Mouse (Mus musculus) heart, postnatal 0 days (tissue): ENCODE results near the gene Meaf6. TPM values are rescaled to one million over a fixed set of nuclear protein-coding genes. Genes with fewer than 3 reads are reported as not detected.

Experiments used
- ATAC-seq: fragments of 200-750 bp; cut with Nextera tagmentation; 2 replicates; pipeline ENCODE4 v1.8.0; 2017; ENCODE audit warnings: low read depth, moderate number of reproducible peaks, moderate library complexity; ENCODE audit not compliant: insufficient read depth
- DNase-seq: peaks from one replicate; pipeline ENCODE4 v3.0.0-alpha.2; 2016; ENCODE audit warnings: low spot score
- H3K27ac ChIP-seq: fragments of 300-500 bp; sonication (generic); 2 replicates; pipeline ENCODE4 v1.5.1; 2014; ENCODE audit warnings: low read depth, mild to moderate bottlenecking
- H3K27me3 ChIP-seq: fragments of 300-500 bp; sonication (generic); 2 replicates; pipeline ENCODE4 v1.6.1; 2014; ENCODE audit warnings: low read length, mixed read lengths; ENCODE audit not compliant: control insufficient read depth, insufficient read depth
- H3K36me3 ChIP-seq: fragments of 300-500 bp; sonication (generic); replicated peaks from 2 replicates; pipeline ENCODE4 v1.6.1; 2014; ENCODE audit warnings: low read length, mixed read lengths; ENCODE audit not compliant: control insufficient read depth, insufficient read depth
- H3K4me1 ChIP-seq: fragments of 300-500 bp; sonication (generic); 2 replicates; pipeline ENCODE4 v1.6.1; 2014; ENCODE audit warnings: antibody characterized with exemption; ENCODE audit not compliant: control insufficient read depth, insufficient read depth
- H3K4me2 ChIP-seq: fragments of 300-500 bp; sonication (generic); 2 replicates; pipeline ENCODE4 v1.6.1; 2014; ENCODE audit warnings: low read depth, mild to moderate bottlenecking, low read length, moderate library complexity
- H3K4me3 ChIP-seq: fragments of 300-500 bp; sonication (generic); 2 replicates; pipeline ENCODE4 v1.5.1; 2014; ENCODE audit warnings: low read depth, low read length
- H3K9ac ChIP-seq: fragments of 300-500 bp; sonication (generic); replicated peaks from 2 replicates; pipeline ENCODE4 v1.6.1; 2014; ENCODE audit warnings: low read depth, low read length, mixed read lengths
- H3K9me3 ChIP-seq: fragments of 300-500 bp; sonication (generic); replicated peaks from 2 replicates; pipeline ENCODE4 v1.6.1; 2016; ENCODE audit warnings: low read length; ENCODE audit not compliant: control insufficient read depth
- CTCF ChIP-seq: IDR thresholded peaks from 2 replicates; pipeline ENCODE4 v1.5.1; 2016; ENCODE audit warnings: antibody characterized with exemption, control low read depth, low read depth
- EP300 ChIP-seq: IDR thresholded peaks from 2 replicates; pipeline ENCODE4 v1.6.1; 2016; ENCODE audit warnings: antibody characterized with exemption, low read depth
- WGBS: fragments of 180-500 bp; shearing (Covaris S2); extraction: QIAGEN DNeasy Blood & Tissue Kit; methylation state at CpG from one replicate; pipeline ENCODE4 v1.1.7; 2014; 5-methylcytosine and 5-hydroxymethylcytosine counted together
- polyA plus RNA-seq: library from polyadenylated mRNA; unstranded; fragments of >200 nt; fragmentation: Nextera tagmentation; extraction: Ambion mirVana; gene quantifications from 2 replicates; pipeline ENCODE4 v1.2.1, GENCODE M21; 2015
- total RNA-seq: library from RNA; depleted of rRNA; stranded (reverse); fragments of >200 nt; gene quantifications from 2 replicates; pipeline ENCODE4 v1.2.3, GENCODE M21; 2014; ENCODE audit warnings: low replicate concordance

The Meaf6 gene
- total and polyA plus RNA-seq, 2 experiments from 2014 or later, result 28.9 TPM

DNA sequence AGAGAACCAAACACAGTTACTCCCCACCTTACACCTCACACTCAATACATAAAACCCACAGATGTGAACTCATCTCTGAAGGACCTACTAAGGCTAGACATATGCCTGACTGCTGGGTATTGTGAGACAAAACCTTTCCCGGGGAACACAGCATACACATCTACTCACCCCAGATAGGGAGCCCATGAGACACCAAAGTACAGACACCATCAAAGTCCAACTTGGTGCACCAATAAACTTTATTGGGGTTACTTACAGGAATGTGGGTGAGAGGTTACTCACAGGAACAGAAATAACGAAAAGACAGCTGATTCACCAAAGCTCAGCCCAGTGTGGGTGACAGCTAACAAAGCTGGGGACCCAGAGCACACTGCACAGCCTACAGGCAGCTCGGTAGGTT, 72.4 kb downstream of the Meaf6 start:
- H3K36me3 ChIP-seq, result no peaks in the 10 kb centered on the region
- no peaks in the 10 kb centered on the region for H3K4me1 ChIP-seq
- no peak overlapping the region for H3K4me2 ChIP-seq
- H3K9me3 ChIP-seq, result no peaks in the 10 kb centered on the region
- no peak overlapping the region for H3K9ac ChIP-seq
- no peak overlapping the region for H3K27ac ChIP-seq
- ATAC-seq (no peak), DNase-seq (no peak)
- no peak overlapping the region for H3K4me3 ChIP-seq
- no peak for TF ChIP-seq CTCF
- TF ChIP-seq EP300, result no peak
- 64% methylated on average over 3 of the region's 3 CpGs for WGBS
- H3K27me3 ChIP-seq, result no peaks in the 10 kb centered on the region

DNA sequence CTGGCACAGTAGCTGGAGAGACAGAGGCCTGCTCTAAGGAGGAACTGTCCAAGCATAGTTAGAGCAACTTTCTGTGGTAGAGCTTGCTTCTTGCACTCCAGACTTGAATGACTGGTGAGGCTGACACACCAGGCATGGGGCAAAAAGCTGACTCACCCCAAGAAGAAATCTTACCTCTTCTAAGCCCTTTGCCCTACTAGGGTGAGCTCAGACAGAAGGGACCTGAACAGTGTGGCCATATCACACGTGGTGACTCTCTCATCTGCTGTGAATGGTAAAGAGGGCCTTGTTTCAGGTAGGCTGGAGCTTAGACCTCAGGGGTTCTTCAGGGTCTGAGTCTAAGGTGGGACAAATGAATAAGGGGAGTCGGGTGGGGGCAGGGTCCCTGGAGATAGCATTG, 73.1 kb downstream of the Meaf6 start:
- Histone ChIP-seq H3K27me3 (no peaks in the 10 kb centered on the region), H3K9me3 (no peaks in the 10 kb centered on the region), H3K27ac (no peak overlapping the region), H3K4me3 (no peak overlapping the region), H3K9ac (no peak overlapping the region), H3K36me3 (no peaks in the 10 kb centered on the region), H3K4me1 (no peaks in the 10 kb centered on the region), H3K4me2 (no peak overlapping the region)
- no peak for DNase-seq
- ATAC-seq, result no peak
- 76% methylated on average over 2 of the region's 2 CpGs for WGBS
- TF ChIP-seq CTCF, result no peak
- no peak for TF ChIP-seq EP300

DNA sequence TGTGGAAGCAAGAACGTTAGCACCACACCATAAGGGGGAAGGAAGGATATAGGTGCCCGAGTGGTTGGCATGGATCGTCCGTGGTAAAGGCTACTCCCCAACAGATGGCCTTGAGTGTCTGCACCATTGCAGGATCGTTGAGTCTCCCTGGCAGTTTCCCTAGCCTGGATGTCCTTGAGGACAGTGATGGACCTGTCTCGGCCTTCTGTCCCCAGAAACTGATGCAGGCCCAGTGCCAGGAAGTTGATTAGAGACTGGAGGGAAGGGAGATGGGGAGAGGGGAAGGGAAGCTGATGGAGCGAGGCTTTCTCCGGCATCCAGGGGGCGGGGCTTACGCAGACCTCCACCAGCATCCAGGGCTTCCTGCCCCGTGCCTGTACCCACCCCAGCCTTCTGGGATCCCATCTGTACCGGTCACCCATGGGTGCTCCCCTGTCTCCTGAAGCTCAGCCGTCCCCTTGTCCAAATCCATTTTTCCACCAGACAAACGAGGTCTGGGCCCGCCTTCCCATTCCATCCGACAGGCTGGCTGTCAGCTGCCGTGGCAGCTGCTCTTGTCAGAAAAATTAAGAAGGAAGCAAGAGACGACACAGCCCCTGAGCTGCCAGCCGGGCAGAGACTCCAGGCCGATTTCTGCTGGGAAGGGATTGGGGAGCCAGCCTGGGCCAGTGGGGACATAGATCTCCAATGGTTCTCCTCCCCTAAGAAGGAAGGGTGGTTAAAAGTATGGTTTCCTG, 73.8 kb downstream of the Meaf6 start:
- DNase-seq (no peak), ATAC-seq (no peak)
- no peaks in the 10 kb centered on the region for H3K9me3 ChIP-seq
- no peak overlapping the region for H3K27ac ChIP-seq
- no peak overlapping the region for H3K4me2 ChIP-seq
- TF ChIP-seq CTCF (no peak), EP300 (no peak)
- no peaks in the 10 kb centered on the region for H3K27me3 ChIP-seq
- no peak overlapping the region for H3K9ac ChIP-seq
- H3K4me1 ChIP-seq, result no peaks in the 10 kb centered on the region
- no peaks in the 10 kb centered on the region for H3K36me3 ChIP-seq
- WGBS, result 53% methylated on average over 20 of the region's 20 CpGs
- no peak overlapping the region for H3K4me3 ChIP-seq

DNA sequence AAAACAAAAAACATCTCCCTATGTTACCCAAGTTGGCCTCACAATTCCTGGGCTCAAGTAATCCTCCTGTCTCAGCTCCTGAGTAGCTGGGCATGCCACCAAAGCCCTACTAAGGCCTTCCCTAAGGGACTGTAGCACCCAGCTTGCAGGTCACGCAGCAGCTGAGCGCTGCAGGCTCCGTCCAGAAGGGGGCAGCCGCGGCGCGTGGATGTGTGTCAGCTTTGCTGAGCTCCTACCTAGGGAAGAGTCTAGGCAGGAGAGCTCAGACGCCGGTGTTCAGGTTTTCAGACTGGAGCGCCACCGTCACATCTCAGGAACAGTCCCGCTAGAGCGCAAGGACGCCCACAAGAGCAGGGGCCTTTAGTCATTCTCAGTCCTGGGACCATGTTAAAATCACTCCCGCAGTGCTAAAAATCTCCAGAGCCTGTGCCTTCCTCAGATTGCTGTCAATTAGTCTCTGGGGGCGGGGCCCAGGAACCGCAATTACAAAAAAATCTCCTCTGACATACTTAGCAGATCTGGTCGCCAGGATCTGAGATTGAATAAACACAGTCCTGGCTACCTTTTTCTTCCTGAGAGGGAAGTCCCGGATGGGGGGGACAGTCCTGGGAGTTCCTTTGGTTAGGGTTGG, 75.5 kb downstream of the Meaf6 start:
- Histone ChIP-seq H3K27me3 (no peaks in the 10 kb centered on the region), H3K9ac (no peak overlapping the region), H3K27ac (no peak overlapping the region), H3K4me1 (no peaks in the 10 kb centered on the region), H3K36me3 (no peaks in the 10 kb centered on the region), H3K4me2 (no peak overlapping the region), H3K9me3 (no peaks in the 10 kb centered on the region), H3K4me3 (no peak overlapping the region)
- DNase-seq (peak; percentile 51), ATAC-seq (peak; percentile 55; the same call in 1 of the 2 replicates)
- TF ChIP-seq EP300 (no peak), CTCF (peak; percentile 81)
- WGBS, result 8% methylated on average over 19 of the region's 19 CpGs

DNA sequence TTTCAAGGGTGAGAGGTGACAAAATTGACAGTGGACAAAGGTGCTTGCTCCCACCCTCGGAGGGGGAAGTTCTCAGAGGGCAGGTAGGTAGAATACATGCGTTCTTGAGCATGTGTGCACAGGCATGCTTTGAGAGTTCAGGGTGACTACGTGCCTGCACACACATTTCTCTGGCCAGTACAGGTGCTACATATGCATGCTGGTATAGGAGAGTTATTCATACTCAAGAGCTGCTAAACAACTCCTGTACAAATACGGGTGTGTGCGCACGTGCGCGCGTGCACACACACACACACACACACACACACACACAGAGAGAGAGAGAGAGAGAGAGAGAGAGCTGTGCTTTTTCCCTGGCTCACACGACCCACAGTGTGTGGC, 76.0 kb downstream of the Meaf6 start:
- H3K4me1 ChIP-seq, result no peaks in the 10 kb centered on the region
- H3K9me3 ChIP-seq, result no peaks in the 10 kb centered on the region
- no peak for TF ChIP-seq EP300
- H3K4me3 ChIP-seq, result no peak overlapping the region
- no peaks in the 10 kb centered on the region for H3K27me3 ChIP-seq
- H3K36me3 ChIP-seq, result no peaks in the 10 kb centered on the region
- H3K9ac ChIP-seq, result no peak overlapping the region
- 75% methylated on average over 10 of the region's 10 CpGs for WGBS
- no peak for DNase-seq
- no peak overlapping the region for H3K4me2 ChIP-seq
- no peak overlapping the region for H3K27ac ChIP-seq
- ATAC-seq, result no peak
